Mouse (Mus musculus): ENCODE data around the gene Ccnf.

DNA sequence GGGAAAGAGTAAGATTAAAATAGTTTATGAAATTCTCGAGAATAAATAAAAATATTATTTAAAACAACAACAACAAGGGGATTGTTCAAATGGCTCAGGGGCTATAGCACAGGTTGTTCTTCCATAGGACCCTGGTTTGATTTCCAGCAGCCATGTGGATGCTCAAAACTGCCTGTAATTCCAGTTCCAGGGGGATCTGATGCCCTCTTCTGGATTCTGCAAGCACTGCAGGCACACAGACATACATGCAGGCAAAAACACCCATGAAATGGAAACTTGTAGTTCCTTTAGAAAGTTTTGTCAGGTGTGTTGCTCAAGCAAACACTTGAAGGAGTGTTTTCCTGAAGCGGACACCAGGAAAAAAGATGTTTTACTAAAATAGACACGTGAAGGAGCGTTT is 31.4 kb upstream of the Ccnf start:
- no peak for TF ChIP-seq EP300 (IDR thresholded peaks at IDR 0.05; ENCODE audit: low read depth)
- TF ChIP-seq CTCF (IDR thresholded peaks at IDR 0.05; ENCODE audit: low read depth): peak; percentile 56
